Mouse (Mus musculus) heart, postnatal 25 days (tissue): Measurements from ENCODE around the gene Aig1. TPM values are rescaled to one million over a fixed set of nuclear protein-coding genes. Genes with fewer than 3 reads are reported as not detected.

Experiments used
- DNase-seq: peaks from one replicate; pipeline ENCODE4 v3.0.0; 2022; ENCODE audit warnings: low spot score
- intact Hi-C: fragments of 180-260 bp; cut with DNase I; formaldehyde crosslinking; loops from one replicate; pipeline ENCODE4 v1.15.1; 2025
- total RNA-seq, 2 experiments: library from RNA; stranded (reverse); gene quantifications; 2 replicates each; pipeline ENCODE4 v1.2.3; 2021

Gene Aig1
- total RNA-seq, 2 experiments from 2014 or later, result 56.0 to 57.4 TPM

GRCm38 (mm10) chr10:13714199-13714919, 154.4 kb downstream of the Aig1 start:
- intact Hi-C loops, result no loop called here
- DNase-seq, result no peak

GRCm38 (mm10) chr10:13713711-13714110, 155.1 kb downstream of the Aig1 start:
- intact Hi-C loops, result no loop called here
- no peak for DNase-seq

- intact Hi-C loops, result no loop called here
- no peak for DNase-seq
Observed at GRCm38 (mm10) chr10:13713116-13713515, 155.7 kb downstream of the Aig1 start.

GRCm38 (mm10) chr10:13711281-13711829, 157.4 kb downstream of the Aig1 start:
- intact Hi-C loops, result no loop called here
- DNase-seq, result no peak

GRCm38 (mm10) chr10:13705771-13706170, 163.0 kb downstream of the Aig1 start:
- intact Hi-C loops, result no loop called here
- peak; percentile 20 for DNase-seq

- no peak for DNase-seq
- intact Hi-C loops, result no loop called here
Observed at GRCm38 (mm10) chr10:13702688-13703087, 166.1 kb downstream of the Aig1 start.

GRCm38 (mm10) chr10:13702043-13702442, 166.7 kb downstream of the Aig1 start:
- DNase-seq, result no peak
- intact Hi-C loops, result no loop called here

- DNase-seq, result peak; percentile 3
- intact Hi-C loops, result no loop called here
Observed at GRCm38 (mm10) chr10:13696326-13696725, 172.5 kb downstream of the Aig1 start.

- no peak for DNase-seq
- intact Hi-C loops, result no loop called here
Observed at GRCm38 (mm10) chr10:13693276-13693675, 175.5 kb downstream of the Aig1 start.

GRCm38 (mm10) chr10:13690773-13691172, 178.0 kb downstream of the Aig1 start:
- intact Hi-C loops, result no loop called here
- DNase-seq, result no peak

GRCm38 (mm10) chr10:13689841-13690590, 178.8 kb downstream of the Aig1 start:
- DNase-seq, result no peak
- intact Hi-C loops, result no loop called here

- intact Hi-C loops, result no loop called here
- DNase-seq, result no peak
Observed at GRCm38 (mm10) chr10:13688386-13689120, 180.2 kb downstream of the Aig1 start.

- DNase-seq, result no peak
- intact Hi-C loops, result no loop called here
Observed at GRCm38 (mm10) chr10:13687182-13687810, 181.5 kb downstream of the Aig1 start.

- DNase-seq, result peak; percentile 23
- intact Hi-C loops, result no loop called here
Observed at GRCm38 (mm10) chr10:13686127-13686526, 182.7 kb downstream of the Aig1 start.

GRCm38 (mm10) chr10:13685366-13685765, 183.4 kb downstream of the Aig1 start:
- intact Hi-C loops, result no loop called here
- no peak for DNase-seq

- intact Hi-C loops, result no loop called here
- DNase-seq, result no peak
Observed at GRCm38 (mm10) chr10:13684452-13684851, 184.3 kb downstream of the Aig1 start.

- no peak for DNase-seq
- intact Hi-C loops, result no loop called here
Observed at GRCm38 (mm10) chr10:13682565-13682964, 186.2 kb downstream of the Aig1 start.

- intact Hi-C loops, result no loop called here
- DNase-seq, result no peak
Observed at GRCm38 (mm10) chr10:13677440-13677839, 191.3 kb downstream of the Aig1 start.

GRCm38 (mm10) chr10:13675033-13675379, 193.8 kb downstream of the Aig1 start:
- DNase-seq, result no peak
- intact Hi-C loops, result no loop called here
